Mouse (Mus musculus): ENCODE data around the gene Rsf1.

Rsf1 gene

DNA sequence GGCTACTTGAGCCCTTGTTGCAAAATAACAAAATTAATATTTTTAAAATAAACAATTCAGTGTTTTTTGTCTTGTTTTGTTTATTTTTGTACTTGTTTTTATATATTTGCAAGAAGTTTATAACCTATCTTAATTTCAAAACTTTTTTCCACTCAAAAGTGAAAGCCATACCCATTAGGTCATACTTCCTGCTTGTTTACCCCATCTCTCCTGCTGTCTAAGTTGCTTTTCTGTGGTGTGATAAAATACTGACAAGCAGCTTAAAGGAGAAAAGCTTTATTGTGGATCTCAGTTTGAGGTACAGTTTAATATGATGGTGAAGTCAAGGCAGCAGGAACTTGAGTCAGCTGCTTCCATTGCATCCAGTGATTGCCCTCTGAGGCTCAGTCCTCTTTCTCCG is 53.2 kb downstream of the Rsf1 start:
- no peak for DNase-seq

DNA sequence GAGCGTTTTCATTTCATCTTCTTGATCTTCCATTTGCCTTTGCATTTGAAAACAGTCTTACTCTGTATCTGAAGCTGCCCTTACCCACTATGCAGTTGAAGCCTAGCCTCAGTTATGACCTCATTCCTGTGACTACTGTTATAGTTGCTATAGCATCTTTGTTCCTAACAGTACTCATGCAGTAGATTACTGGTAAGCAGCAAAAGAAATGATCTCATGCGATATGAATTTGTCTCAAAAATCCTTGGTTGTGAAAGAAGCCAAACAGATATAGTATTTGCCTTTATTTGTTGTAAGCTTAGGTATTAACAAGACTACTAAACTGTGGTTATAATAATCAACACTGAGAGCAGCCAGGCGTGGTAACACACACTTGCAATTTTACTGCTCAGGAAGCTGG is 65.4 kb downstream of the Rsf1 start:
- DNase-seq: no peak

DNA sequence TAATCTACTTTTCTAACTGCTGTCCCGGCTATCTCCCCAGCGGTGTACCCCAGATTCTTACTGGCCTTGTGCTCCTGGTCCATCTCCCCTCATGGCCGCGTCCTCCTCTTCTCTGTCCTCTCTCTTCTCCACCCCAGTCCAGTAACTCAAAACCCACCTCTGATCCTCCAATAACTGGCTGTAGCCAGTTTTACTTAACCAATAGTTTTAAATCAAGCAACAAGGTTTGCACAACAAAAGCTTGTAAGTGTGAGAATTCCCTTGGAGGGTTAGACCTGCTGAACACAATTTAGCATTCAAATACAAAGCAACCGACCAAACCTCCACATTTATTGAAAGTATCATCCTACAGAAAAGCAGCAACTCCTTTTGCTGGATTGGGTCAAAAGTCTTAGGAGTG is 68.0 kb downstream of the Rsf1 start:
- no peak for DNase-seq

DNA sequence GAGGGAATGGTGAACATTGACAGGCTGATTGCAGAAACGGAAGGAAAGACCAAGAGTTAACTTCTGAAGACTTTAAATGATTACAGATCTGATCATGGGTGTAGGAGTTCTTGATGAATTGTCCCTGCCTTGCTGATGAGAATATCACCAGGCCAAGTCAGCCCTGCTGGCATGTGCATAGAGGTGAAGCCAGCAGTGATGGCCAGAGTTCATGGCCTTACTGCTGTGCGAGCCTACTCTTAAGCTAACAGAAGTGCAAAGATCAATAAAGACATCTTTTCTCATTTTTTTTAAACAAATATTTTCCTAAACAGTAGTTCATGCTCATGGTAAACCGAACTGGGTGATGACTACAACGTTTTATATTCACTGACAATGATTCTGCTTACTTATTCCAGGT is 71.0 kb downstream of the Rsf1 start:
- no peak for DNase-seq

DNA sequence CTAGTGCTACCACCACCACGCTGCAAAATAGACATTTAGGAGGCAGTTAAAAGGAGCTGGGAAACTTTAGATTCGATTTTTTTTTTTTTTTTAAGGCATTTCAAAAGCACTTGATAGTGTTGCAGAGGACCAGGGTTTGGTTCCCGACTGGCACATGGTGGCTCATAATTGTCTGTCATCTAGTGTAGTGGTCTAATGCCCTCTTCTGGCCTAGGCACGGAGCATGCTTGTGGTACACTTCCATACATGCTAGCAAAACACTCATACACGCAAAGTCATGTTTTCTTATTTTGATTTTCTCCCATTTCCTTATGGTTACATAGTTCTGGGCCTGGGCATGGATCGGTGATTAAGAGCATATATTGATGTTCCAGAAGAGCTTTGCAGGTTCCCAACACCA is 76.5 kb downstream of the Rsf1 start:
- no peak for DNase-seq

DNA sequence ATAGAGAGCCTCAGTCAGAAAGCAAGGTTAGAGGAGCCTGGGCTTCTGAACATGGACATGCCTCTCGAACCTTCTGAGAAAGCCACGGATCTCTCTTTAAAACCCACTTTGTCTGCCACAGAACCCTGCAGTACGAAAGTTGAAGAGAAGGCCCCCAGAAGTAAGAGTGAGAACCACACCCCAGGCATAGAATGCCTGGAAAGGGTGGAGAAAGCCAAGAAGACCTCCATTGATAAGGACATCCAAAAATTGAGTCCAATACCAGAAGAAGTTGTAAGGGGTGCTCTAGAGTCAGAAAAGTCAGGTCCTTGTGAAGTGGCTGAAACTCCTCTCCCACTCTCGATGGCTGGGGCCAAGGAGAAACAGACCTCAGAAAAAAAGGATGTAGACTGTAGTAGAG is 81.9 kb downstream of the Rsf1 start:
- no peak for DNase-seq

DNA sequence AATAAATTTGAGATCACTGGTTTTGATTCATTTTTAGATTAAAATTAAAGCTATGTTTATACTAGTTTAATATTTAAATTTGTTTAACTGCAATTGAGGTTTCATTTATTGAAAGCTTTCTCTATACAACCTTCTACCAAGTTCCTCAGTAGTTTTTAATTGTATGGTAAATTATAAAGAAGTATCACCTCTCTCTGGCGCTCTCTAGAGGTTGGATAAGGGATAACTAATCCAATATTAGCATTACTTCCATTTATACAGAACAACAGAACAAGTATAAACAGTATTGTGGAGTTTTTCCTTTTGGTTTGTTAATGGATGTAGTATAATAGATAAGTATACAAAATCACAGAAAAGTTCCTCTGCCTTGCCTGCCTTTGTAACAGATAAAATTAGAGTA is 99.5 kb downstream of the Rsf1 start:
- DNase-seq: no peak

DNA sequence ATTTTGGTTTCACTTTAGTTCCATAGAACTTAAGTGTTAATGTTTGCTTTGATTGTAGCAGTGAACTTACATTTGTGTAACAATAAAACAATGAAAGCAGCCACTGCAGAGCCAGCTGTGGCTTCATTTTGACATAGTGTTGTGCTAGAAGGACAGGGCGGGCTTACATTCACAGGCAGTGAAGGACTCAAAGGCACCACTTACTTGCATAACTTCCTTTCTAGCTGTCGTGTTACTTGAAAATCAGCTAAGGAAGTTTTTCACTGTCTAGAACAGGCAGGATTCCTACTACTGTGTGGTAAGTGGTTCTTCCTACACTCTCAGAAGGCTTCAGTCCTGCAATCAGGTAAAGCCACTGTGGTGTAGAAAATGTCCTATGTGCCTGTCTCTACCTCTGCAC is 108.1 kb downstream of the Rsf1 start:
- DNase-seq: no peak

DNA sequence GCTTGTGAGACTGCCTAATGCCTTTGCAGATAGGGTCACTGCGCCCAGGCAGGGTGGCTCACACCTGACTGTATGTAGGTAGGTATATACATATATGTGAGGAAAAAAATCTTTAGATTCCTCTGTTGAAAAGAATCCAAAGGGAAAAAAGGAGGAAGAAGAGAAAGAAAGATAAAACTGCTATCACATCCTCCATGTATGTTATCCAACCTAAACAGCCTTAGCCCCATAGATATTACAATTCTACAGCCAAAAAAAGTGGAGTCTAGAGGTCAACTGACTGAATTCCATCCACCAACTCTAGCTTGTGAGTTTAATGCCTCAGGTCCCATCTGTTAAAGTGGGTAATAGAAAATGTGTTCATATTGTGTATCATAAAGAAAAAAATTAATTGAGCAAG is 115.8 kb downstream of the Rsf1 start:
- DNase-seq: no peak

DNA sequence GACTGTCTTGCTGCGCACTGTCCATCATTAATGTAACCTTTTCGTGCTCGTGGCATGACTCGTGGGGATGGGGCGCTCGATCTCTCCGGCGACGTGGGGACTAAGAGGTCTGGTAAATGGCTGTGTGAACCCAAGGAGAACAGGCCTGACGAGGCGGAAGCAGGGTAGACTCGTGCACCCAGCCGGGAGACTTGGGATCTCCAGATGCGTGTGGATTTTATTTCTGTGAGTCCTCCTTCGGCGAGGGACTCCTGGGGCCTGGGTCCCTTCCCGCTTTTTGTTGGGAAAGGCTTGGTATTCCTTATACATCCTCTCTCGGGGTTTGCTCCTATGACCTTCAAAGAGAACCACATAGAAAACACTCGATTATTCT is 116.4 kb downstream of the Rsf1 start:
- peak; percentile 21 to 53 for DNase-seq

DNA sequence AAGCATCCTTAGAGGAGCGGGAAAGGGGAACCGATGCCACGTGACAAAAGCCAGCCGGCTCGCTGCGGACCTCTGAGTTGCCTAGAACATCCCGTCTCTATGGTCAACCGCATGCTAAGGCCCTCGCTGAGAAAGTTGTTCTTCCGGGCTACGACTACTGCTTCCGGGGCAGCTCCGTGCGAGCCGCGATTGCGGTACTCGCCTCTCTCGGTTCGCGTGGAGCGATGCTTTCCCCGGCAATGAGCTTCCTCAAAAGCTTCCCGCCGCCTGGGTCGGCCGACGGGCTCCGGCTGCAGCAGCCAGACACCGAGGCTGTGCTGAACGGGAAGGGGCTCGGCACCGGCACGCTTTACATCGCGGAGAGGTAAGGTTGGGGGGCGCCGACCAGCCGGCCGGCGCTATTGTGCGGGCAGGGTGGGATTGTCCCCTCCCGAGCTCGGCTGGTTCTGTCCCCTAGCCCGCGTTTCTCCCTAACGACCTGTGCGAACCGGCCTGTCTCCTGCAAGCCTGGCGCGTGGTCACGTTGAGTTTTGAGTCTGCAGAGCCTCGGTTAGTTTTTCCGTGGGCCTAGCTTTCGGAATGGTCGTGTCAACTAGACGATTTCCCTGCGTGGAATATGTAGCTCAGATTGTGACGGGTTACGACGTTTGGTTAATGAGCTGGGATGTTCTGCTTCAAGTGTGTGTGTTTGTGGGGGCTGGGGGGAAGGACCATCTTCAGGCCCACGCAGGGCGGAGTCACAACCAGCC is 117.0 kb downstream of the Rsf1 start, which contains the start of gene Clns1a:
TSS of gene Clns1a (plus strand) at position 129 of the 749 bp plus-strand sequence.
- peak; percentile 95 to 96 for DNase-seq

DNA sequence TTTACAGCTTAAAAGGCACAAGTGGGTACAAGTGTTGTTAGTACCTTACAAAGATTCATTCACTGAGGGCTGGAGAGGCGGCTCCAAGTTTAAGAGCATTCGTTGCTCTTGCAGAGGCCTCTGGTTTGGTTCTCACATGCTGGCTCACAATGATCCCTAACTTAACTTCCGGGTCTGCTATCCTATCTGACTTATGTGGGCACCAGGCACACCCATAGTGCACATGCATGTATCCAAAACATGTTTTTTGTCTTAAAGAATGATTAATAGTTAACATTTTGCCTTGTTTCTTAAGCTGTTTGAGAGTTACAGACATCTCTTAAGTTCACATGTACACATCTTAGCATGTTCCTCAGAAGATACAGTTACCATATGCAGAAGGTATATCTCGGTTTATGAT is 120.5 kb downstream of the Rsf1 start:
- no peak for DNase-seq

DNA sequence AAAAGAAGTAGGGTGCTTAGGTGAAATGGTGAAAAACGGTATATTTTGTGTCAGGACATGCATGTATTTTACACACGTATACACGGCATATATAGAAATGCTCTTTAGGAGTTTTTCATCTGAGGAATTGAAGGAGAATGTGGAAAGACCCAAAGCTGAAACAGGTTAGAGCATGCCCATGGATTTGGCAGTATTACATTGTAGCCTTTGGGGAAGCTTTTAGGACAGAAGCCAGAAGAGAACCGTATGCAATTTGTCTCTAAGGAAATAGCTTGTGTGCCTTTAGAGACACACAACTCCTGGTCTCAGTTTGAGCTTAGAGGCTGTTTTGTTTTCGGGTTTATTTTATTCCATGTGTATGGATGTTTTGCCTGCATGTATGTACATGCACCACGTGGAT is 121.4 kb downstream of the Rsf1 start:
- no peak for DNase-seq

DNA sequence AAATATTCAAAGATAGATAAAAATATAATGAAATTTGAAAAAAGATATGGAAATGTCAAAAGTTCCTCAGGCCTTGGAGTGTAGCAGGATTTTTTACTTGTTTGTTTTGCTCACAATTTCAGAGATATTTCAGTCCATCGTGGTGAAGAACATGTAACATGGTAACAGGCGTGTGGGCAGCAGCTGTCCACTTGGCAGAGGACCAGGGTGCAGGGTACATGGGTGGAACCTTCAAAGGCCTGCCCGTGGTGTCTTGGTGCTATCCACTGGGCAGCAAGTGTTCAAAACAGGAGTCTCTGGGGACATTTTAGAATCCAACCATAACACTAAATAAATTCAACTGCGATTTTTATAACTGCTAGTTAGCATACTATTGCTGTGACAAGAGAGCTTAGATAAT is 127.4 kb downstream of the Rsf1 start:
- peak; percentile 48 to 58 for DNase-seq

DNA sequence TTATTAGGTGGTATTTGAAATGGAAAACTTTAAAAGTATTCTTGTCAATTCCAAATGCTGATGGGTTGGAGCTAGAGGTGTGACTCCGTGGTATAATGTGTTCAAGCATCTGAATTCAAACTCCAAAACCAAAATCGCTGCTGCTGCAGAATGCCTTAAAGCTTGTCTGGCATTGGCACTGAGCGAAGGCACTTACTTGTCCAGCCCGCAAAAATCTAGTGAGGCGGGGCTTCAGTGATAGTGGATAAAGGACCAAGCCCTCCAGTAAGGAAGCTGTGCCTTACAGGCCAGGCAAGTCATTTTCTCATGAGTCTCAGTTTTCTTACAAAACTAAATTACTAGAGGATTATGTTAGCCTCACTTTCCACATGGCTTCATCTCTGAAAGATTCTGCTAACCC is 128.1 kb downstream of the Rsf1 start:
- DNase-seq: no peak

DNA sequence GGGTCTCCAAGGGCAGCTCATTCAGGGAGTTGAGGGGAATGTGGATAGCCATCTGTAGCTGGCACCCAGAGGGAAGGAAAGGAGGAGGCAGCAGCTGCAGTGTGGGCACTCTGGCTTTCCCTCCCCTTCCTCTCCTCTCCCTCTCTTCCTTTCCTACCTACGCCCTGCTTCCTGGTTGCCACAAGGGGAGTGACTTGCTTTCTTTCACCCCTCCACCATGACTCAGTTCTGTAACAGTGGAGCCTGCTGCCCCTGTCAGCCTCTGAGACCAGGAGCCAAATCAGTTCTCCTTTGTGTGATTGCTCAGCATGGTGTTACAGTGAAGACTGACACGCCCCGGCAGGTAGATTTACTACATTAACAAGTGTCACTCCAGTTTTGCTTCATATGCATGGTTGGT is 129.5 kb downstream of the Rsf1 start:
- DNase-seq: no peak

DNA sequence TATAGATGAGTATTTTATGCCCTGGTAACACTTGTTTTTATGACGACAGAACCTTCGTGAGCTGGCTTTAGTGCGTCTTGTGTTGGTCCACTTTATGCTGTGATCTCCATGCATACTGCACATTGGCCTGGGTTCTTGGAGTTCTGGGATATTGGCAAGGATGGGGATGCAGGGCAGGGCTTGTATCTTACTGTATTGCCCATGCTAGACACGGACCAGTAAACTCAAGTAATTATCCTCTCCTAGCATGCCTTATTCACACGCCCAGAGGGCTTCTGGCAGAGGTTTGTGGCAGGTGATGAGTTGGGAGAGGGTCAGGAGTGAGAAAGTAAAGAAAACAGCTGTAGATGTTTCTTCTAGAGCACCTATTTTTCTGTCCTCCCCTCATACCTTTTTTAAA is 135.0 kb downstream of the Rsf1 start:
- DNase-seq: no peak

DNA sequence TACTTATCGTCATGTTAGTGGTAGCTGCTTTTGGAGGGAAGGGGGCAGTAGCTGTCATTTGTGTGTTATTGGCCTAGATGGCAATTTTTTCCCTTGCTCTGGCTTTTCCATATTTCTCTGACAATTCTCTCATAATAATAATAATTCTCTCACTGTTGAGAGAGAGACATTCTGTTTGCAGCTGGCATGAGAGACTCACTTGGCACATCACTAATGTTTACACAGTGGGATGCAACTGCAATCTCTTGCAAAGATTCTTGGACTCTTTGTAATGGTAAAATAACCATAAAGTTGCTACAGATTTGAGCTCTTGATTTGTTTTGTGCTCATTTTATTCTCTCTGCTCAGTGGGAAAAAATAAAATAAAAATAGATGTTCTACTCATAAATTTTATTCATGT is 137.6 kb downstream of the Rsf1 start:
- no peak for DNase-seq

DNA sequence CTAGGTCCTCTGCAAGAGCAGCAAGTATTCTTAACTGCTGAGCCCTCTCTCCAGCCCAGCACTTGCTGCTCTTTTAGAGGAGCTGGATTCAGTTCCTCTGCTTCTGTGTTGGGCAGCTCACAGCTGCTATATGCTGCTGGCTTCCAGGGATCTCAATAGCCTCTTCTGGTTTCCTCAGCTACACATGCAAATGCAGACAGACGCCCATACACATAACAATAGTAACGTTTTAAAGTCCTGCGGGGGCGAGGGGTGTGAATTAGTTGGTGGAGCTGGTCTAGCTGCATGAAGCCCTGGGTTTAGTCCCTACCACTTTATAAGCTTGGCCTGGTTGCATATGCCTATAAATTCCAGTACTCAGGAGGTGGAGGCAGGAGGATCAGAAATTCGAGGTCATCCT is 139.4 kb downstream of the Rsf1 start:
- DNase-seq: no peak

DNA sequence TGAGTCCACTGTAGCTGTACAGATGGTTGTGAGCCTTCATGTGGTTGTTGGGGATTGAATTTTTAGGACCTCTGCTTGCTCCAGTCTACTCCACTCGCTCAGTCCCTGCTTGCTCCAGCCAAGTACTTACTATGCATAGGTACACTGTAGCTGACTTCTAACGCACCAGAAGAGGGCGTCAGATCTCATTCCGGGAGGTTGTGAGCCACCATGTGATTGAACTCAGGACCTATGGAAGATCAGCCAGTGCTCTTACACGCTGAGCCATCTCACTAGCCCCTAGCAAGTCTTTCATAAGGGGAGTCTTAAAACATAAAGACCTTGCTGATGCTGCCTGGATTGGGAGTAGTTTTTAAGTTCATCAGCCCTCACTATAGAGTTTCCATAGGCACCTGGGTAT is 140.4 kb downstream of the Rsf1 start:
- DNase-seq: no peak

DNA sequence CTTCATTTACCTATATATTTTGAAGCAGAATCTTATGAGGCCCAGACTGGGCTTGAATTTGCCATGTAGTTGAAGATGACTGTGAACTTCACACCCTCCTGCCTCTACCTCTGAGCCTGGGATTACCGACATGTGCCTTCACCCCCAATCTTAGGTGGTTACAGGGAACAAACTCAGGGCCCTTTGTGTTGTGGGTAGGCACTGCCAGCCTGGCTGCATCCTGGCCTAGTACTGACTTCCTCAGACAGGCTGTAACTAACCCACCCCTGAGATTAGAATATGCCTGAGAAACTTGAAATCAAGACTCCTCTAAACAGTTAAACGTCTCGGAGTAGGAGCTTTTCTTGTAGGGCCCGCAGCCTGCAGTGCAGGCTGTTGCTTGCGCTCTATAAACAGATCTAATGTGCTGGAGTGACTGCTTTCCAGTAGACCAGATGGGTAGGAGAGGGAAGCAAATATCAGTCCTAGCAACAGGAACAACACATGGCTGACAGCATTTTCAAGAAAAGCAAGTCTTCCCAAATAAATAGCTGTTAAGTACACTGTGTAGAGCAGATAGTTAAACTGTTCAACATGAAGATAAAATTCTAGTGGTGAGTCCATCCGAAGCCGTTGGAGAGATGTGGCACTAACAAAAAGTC is 142.7 kb downstream of the Rsf1 start:
- DNase-seq: no peak

DNA sequence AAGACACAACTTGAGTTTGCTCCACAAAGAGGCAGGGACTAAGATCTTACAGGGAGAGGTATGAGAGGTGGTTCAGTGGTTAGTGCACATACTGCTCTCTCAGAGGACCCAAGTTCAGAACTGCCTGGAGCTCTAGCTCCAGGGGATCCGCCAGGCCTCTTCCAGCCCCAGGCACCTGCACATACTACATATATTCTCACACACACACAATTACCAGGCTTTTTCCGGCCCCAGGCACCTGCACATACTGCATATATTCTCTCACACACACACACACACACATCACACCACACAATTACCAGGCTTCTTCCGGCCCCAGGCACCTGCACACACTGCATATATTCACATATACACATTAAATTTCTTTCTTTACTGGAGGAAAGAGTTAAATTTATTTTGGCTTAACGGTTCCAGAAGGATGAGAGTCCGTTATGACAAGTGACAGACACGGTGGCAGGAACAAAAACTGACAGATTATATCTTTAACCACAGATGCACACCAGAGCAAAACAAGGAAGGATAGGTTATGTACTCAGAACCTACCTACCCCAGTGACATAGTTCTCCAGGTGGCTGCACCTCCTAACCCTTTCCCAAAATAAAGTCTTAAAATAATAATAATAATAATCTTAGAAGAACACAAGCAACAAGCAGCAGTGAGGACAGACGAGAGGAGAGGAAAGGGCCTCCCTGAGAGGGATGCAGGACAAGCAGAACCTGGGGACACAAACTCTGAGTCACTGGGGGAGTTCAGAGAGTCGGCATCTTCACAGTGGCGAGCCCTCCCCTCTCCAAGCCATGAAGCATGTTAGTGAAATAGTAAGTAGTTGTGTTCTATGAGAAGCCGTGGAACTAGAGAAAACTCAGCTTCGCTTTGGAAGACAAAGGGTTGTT is 144.2 kb downstream of the Rsf1 start:
- no peak for DNase-seq

DNA sequence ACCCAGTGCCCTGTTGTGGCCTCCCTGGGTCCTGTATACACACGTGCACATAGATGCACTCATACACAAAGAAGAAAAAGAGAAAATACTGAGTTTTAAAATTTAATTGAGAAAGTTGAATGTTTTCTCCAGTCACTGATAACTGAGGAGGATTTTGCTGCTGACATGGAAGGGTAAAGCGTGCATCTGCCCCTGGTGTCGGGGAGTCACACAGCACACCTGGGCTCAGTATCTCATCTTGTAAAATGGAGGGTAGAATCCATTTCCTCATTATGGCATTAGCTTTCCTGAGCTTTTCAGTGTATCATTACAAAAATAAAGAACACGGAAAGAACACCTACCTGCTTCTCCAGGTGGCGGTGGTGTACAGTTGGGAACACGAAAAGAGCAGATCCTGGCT is 145.7 kb downstream of the Rsf1 start:
- no peak for DNase-seq

DNA sequence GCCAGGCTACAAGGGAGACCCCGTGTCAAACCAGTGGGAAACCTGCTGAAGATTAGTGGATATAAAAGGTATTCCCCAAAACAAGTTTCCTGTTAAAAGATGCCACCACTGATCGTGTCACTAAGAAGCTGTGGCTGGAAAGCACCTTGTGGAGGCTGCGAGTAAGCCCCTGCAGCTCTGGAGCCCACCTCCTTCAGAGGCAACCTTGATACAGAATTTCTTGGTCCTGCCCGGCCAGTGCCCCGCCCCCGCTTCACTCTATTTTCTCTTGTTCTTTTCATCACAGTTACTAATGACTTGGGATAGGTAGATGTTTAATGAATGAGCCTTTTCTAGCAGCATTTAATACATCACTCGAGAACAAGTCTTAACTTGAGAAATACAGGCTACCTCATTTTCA is 146.4 kb downstream of the Rsf1 start:
- no peak for DNase-seq

Data from kidney, postnatal 25 days (tissue).